Mouse (Mus musculus): Measurements from ENCODE around the gene Lancl2.

Gene Lancl2

GRCm38 (mm10) chr6:57702376-57702742 lies at the start of gene Lancl2:
Lancl2 (plus strand) TSS chr6:57702540.
- DNase-seq (ENCODE audit: low spot score): no peak

- DNase-seq (ENCODE audit: low spot score): no peak
Observed at GRCm38 (mm10) chr6:57661295-57661694, 41.0 kb upstream of the Lancl2 start.

GRCm38 (mm10) chr6:57684156-57684555 lies 18.2 kb upstream of the Lancl2 start:
- DNase-seq (ENCODE audit: low spot score): no peak

GRCm38 (mm10) chr6:57691467-57692261 lies 10.7 kb upstream of the Lancl2 start, which contains the start of gene Pyurf:
Pyurf (minus strand) TSS chr6:57692078.
- DNase-seq (ENCODE audit: low spot score): peak; percentile 73

- no peak for DNase-seq (ENCODE audit: low spot score)
Observed at GRCm38 (mm10) chr6:57693116-57693515, 9.2 kb upstream of the Lancl2 start.

- no peak for DNase-seq (ENCODE audit: low spot score)
Observed at GRCm38 (mm10) chr6:57701686-57702085, 654 bp upstream of the Lancl2 start.

- DNase-seq (ENCODE audit: low spot score): peak; percentile 94
Observed at GRCm38 (mm10) chr6:57702743-57703499, 581 bp downstream of the Lancl2 start.

- DNase-seq (ENCODE audit: low spot score): no peak
Observed at GRCm38 (mm10) chr6:57703703-57704102, 1.4 kb downstream of the Lancl2 start.

GRCm38 (mm10) chr6:57706721-57707120 lies 4.4 kb downstream of the Lancl2 start:
- no peak for DNase-seq (ENCODE audit: low spot score)

GRCm38 (mm10) chr6:57711726-57712125 lies 9.4 kb downstream of the Lancl2 start:
- DNase-seq (ENCODE audit: low spot score): no peak

- no peak for DNase-seq (ENCODE audit: low spot score)
Observed at GRCm38 (mm10) chr6:57721347-57721746, 19.0 kb downstream of the Lancl2 start.

GRCm38 (mm10) chr6:57742749-57743148 lies 40.4 kb downstream of the Lancl2 start:
- no peak for DNase-seq (ENCODE audit: low spot score)

- DNase-seq (ENCODE audit: low spot score): no peak
Observed at GRCm38 (mm10) chr6:57743333-57743732, 41.0 kb downstream of the Lancl2 start.

- DNase-seq (ENCODE audit: low spot score): no peak
Observed at GRCm38 (mm10) chr6:57744123-57744522, 41.8 kb downstream of the Lancl2 start.

GRCm38 (mm10) chr6:57744974-57745747 lies 42.8 kb downstream of the Lancl2 start:
- no peak for DNase-seq (ENCODE audit: low spot score)

GRCm38 (mm10) chr6:57745748-57746129 lies 43.4 kb downstream of the Lancl2 start:
- DNase-seq (ENCODE audit: low spot score): no peak

GRCm38 (mm10) chr6:57753962-57754759 lies 51.8 kb downstream of the Lancl2 start:
- no peak for DNase-seq (ENCODE audit: low spot score)

GRCm38 (mm10) chr6:57763054-57763453 lies 60.7 kb downstream of the Lancl2 start:
- DNase-seq (ENCODE audit: low spot score): no peak

- no peak for DNase-seq (ENCODE audit: low spot score)
Observed at GRCm38 (mm10) chr6:57765095-57765878, 62.9 kb downstream of the Lancl2 start.

- no peak for DNase-seq (ENCODE audit: low spot score)
Observed at GRCm38 (mm10) chr6:57766287-57766686, 63.9 kb downstream of the Lancl2 start.
